Mouse (Mus musculus) hindlimb bud, embryonic 11.5 days (tissue): ENCODE measurements at regions not wholly inside any gene's neighbourhood (a gene's known extent, or its start where the extent isn't known, plus 50 kb on each side); places are given as distances from the start of the nearest gene placed in this dataset.
"Not testable (repeated sequence)": the region's sequence is repeated elsewhere in the genome, so short reads cannot be mapped to it uniquely, and the experiment has no call there.

Source experiments
- DNase-seq: peaks from one replicate; pipeline ENCODE4 v3.0.0-alpha.2; 2012; ENCODE audit warnings: low read depth, low spot score; ENCODE audit errors: extremely low spot score

DNA sequence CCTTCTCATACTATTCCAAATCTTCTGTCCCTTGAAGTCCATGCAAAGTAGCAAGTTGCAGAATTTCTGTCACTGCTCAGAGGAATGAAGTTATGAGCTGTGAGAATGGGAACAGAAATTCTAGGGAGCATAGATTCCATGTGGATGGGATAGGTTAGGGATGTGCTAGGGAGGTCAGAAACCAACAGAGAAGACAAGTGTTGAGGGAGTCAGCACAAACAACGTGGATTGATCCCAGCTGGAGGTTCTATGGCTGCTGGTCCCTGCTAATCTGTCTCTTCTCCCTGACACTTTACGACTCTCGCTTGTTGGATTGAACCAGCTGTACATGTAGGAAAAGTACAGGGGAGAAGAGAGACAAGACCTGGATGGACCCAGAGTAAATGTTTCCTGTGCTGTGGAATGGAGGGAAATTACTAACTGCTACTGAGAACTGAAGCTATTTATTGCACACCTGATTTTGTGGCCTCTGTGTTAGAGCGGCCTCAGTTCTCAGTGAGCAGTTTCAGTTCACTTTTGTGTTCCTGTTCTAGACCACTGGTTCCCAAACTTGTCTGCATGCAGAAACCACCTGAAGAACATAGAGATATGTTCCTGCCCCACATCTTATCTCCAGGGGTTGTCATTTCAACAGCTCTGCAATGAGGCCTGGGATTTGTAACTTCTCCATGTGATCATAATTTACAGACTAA, 151.0 kb downstream of the Ube2e3 start:
- no peak for DNase-seq

DNA sequence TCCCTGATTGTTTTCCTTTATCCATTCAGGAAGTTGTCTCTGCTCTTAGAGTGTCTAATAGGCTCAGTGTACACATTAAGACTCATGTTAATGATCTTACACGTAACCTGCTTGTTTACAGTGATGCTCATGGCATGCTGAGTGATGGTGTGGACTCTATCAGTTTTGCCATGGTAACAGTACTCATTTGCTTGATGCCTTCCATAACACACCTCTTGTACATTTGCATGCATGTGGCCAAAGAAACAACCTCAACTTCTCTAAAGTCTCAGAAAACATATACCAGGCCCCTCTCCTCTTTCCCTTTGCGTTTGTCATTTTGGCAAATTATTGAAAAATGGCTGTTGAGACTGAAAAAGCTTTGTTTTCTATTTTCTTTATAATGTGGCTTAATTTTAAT, 155.0 kb downstream of the Ube2e3 start:
- DNase-seq: no peak

DNA sequence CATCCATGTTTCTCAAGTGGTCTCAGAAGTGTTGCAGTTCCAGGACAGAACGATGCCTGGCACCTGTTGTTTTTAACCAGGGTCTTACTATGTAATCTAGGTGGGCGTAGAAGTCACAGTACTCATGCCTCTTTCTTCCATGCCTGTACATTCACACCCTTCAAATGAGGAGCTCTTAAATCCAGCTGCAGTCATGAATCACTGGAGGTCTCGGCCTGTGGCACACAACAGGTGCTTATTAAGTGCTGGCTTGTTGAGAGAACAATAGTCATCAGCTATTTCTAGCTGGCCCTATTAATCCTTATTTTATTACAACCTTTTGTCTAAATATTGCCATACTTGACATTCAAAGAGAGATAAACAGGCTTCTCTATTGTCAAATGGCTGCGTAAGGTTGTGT, 157.8 kb downstream of the Ube2e3 start:
- no peak for DNase-seq

DNA sequence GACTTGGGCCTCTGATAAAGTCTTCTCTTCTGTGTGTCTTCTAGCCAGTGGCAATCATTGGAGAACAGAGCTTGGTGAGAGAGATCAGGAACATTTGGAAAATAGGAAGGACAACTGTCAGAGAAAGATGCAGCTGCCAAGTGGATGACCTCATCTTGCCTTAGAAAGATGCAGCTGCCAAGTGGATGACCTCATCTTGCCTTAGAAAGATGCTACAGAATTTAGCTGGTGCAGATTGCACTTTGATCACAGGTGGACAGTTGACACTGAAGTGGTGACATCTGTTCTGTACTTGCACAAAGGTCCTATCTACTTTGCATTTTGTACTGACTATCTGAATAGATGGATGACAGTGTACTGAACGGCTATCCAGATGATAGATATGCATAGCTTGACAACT, 163.1 kb downstream of the Ube2e3 start:
- DNase-seq: no peak

DNA sequence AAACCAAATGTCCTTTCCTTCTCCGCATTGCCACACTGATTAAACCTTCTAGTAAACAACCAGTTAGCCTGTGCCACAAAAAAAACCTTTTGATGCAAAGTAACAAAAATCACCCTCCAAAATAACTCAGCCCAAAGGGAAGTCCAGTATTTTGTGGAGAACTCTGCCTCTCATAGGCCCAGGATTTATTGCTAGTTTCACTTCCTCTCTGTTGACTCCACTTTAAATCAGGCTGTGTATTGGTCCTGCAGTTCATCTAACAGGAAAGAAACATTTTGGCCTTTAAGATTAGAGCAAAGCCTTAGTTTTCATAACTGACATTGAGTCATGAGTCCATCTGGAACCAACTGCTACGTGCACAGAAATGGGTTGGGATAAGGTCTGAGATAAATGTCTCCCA, 168.4 kb downstream of the Ube2e3 start:
- DNase-seq: no peak

DNA sequence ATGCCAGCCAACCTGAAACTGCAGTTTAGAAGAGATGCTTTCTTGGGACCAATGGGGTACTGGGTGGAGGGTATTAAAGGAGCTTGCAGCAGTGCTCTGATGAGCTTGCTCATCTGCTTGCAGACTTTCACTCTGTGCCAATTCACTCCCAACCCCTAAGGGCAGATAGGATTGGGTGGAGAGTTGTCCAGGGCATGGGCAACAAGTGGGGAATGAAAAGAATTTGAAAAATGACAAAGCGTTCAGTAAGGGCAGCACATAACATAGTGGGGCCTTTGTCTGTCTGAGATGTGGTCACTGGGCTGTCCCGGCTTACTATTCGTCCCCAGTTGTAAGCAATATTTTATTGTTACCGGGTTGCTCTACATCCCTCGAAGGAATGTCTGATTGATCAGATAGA, 170.7 kb downstream of the Ube2e3 start:
- no peak for DNase-seq

DNA sequence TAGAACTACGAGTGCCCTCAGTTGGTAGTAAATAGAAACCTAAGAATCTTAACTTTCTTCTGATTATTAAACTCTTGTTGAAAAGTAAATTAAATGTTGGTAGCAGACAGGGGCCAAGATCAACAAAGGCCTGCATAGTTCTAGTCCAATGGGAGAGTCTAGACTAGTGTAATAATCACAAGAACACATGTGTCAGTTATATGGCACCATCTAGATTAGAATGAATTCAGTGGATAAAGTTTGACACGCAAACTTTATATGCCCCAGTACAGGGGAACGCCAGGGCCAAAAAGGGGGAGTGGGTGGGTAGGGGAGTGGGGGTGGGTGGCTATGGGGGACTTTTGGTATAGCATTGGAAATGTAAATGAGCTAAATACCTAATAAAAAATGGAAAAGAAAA, 176.9 kb downstream of the Ube2e3 start:
- DNase-seq: not testable (repeated sequence)

DNA sequence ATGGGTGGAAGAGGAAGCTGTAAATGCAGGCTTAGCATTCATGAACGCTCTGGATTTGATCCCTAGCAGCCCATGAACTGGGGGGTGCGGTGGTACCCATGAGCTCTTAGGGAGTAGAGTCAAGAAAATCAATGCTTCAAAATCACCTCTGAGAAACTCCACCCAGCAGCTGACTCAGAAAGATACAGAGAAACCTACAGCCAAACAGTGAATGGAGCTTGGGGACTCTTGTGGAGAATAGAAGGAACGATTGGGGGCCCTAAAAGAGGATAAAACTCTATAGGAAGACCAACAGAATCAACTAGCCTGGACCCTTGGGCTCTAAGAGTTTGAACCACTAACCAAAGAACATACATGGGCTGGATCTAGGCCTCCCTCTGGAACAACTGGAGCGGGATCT, 177.6 kb downstream of the Ube2e3 start:
- DNase-seq: no peak

DNA sequence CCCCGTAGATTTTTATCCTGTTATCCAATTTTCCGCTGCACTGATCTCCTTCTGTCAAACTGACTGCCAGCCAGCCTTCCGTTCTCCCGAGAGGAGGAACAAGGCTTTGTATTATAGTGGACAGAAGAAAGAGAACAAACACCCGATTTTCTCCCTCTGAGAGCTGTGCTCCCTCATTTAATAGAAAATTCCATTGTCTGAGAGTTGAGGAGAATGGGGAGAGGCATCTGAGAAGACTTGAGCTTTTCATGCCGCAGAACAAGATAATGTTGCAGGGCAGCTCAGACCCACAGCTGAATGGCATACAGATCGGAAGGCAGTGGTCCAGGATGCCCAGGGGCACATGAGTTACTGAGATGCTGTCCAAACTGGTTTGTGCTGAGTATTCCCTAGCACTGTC, 180.1 kb downstream of the Ube2e3 start:
- no peak for DNase-seq

DNA sequence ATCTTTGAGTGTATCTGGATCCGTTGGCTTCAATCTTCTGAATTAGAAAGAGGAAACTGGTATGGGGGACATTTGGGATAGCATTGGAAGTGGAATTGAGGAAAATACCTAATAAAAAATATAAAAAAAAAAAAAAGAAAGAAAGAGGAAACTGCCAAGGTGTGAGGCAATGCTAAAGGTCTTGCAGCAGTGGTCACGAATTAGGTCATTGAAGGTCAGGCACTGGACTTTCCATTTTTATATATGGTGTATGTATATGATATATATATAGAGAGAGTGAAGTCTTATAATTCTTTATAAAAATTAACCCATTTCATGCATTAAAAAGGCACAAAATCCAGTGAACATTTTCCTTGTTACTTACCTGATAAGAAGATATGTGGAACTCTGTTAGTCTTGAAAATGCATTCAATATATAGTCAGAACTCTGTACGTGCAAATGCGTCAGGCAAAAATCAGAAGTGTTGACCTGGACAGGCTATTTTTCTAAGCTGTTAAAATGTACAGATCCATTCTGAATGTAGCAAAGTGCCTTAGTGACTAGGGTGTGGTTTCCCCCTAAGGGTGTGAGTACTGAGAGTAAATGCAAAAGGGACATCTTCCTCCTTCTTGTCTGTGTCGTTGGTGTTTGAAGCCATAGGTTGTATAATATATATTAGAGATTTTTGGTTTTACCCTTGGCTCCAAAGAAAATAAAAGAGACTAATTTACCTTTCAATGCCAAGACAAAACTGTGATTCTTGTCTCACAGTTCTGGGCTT, 181.0 kb downstream of the Ube2e3 start:
- DNase-seq: no peak

DNA sequence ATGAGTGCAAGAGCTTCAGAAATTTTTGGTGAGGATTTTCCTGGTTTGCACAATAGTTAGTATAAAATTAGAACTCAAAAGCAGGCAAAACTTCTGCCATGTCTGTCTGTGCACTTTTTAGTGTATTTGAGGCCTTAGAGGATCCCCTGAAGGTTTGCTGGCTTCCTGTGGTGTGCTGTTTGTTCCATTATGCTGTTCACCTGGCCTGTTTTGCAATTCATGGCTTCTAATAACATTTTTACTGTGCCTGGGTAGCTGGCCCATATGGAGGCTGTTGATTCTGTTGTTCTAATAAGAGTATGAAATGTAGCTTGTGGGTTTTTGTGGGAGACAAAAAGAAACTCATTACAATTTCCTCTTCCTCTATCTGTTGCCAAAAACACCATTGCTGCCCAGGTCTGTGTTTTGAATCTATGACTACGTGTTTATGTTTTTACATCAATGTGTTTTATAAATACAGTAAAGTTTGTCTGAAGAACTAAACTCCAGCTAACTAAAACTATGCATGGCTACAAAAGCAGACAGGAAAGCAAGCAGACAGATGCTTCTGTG, 182.6 kb downstream of the Ube2e3 start:
- DNase-seq: no peak

DNA sequence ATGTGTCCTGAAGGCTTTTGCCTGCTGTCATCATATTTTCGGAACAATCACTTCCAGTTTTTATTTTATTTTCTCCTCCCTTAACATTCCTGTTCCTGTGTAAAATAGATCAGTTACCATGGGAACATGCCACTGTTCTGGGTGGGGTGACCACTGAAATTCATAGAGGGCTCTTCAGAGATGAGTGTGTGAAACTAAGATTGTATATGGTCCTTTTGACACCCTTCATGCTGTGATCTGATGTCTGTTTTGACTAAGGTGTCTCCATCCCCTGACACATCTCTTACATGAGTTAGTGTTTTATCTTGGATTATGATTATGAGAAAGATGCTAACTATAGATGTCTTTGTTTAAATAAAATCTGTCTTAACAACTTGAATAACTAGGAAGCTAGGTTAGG, 184.3 kb downstream of the Ube2e3 start:
- no peak for DNase-seq

DNA sequence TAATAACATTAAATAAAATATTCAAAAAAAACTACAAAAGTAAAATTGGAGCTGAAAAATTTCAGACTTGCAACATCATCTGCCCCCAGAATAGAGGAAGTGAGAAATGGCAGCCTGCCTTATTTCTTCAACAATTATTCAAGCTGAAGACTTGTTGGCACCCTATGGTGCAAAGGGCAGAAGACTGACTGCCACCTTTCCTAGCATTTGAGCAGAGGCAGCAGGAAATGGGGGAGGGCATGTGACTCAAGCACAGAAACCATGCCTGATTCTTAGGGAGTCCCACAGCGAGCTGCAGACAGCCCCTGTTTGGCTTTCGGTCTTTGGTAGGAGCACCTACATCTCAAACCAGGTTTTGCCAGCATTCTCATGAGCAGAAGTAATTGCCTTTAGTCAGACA, 188.2 kb downstream of the Ube2e3 start:
- no peak for DNase-seq

DNA sequence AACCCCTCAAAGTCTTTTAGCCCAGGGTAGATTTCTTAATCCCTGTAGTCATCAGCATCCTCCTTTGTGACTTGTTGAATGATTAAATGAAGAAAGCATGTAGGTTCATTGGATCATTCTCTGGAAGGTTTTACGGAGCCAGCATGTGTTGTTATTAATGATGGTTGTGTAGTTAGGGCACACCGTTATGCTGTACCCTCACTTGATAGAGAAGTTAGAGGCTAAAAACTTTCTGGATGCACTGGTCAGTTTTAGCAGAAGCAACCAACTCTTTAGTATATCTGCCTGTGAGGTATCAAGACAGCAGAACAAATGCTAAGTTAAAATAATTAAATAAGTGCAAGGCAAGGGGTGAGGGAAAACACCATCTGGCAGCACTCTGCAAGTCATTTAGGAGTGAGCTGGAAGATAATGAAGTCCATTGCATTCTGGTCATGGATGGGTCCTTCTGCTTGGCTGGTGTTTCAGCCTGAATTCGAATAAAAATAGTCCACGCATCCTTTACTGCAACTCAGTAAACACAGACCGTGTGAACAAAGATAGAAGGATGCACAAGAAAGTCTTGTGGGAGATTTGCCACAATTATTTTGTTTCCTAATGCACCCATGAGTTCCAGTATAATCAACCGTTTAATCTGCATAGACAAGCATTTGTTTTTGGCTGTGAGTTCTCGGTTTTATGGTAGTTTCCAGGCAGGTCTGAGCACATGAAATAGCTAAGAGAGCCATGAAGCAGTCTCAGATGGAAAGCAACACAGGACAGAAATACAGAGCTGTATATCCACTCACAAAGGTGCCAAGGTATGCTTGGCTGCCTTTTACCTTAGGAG, 191.4 kb downstream of the Ube2e3 start:
- DNase-seq: no peak

DNA sequence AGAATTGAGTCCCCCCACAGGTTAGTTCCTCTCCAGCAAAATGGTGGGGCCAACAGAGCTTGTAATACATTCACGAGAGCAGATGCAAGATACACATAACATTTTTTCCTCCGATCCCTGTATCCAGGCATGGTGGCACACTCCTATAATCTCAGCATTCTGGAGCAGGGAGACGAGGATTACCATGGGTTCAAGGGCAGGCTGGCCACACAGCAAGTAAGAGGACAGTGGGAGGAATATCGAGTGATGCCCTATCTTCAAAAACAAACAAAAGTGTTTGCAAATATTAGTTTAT, 192.0 kb downstream of the Ube2e3 start:
- no peak for DNase-seq

DNA sequence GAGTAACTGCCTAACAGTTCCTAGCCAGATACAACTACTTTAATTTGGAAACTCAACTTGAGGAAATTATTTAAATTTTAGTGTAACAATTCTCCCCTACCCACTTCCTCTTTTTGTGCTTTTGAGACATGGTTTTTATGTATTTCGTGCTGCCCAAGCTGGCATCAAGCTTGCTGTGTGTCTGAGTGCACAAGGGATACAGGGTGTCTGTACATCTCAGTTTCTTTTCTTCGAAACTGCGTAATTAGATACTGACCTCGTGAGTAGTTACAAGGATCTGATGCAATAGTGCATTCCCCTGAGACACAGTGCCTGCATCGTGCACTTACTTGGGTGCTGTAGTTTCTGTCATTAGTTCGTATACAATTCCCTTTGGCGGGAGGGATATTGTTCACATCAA, 192.4 kb downstream of the Ube2e3 start:
- DNase-seq: no peak

DNA sequence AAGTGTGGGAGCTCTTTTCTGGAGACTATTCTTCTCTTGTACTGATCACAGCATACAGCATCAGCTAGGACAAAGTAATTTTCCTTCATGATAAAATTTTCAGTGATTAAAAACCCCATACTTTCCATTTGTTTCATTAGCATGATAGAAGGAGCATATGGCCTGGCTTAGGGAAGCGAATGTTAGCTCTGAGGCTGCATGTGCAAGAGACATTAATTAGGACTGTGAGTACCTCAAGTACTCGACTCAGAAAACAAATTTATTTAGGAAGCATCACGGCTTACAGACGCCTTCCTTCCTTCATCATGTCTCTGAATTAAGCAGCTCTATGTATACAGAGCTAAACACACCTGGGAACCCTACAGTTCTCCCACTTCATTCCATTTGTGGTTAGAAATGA, 193.6 kb upstream of the Itga4 start:
- DNase-seq: no peak

DNA sequence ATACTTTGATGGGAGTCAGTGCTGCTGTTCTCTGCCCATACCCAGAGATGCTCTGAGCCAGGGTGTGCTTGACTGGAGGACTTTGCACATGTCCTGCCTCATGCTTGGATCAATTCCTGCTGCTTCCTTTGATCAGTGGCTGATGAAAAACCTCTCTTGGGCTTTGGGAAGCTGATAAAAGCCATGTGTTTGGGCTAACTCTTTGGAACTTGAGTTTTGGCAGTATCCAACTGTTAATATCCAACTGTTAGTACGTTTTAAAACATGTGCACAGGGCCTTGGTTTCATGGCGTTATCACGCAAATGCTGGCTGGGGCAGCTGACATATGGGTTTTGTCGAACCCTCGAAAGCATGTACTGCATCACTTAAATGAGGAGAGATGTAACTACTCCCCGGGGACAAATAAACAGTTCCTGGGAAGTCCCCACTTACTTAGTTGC, 193.0 kb upstream of the Itga4 start:
- no peak for DNase-seq

DNA sequence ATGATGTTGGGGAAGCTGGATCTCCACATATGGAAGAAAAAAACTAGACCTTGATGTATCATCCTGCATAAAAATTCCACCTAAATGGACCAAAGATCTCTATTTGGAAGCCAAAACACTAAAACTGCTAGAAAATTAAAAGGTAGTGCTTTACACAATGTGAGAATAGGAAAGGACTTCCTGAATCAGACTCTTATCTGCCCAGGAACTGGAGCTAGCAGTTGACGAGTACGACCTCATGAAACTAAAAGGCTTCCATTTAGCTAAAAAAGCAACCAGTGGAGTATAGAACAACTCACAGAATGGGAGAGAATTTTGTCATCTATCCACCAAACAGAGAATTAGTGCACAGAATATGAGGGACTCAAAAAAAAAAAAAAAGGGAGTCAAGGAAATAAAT, 191.6 kb upstream of the Itga4 start:
- no peak for DNase-seq

DNA sequence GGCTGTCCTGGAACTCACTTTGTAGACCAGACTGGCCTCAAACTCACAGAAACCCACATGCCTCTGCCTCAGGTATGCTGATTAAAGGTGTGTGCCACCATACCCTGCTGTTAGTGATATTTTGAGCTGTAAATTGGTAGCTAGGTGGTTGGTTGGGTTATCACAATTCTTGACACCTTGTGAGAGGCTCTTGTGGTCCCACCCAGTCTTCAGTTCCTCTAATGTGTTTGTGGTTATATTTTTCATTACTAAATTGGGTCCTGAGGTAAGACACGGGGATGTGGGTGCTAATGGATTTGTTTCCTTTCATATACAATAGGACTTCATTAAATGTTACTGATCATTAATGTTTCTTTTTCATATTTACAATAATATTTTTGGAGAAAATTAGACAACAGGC, 189.9 kb upstream of the Itga4 start:
- no peak for DNase-seq

DNA sequence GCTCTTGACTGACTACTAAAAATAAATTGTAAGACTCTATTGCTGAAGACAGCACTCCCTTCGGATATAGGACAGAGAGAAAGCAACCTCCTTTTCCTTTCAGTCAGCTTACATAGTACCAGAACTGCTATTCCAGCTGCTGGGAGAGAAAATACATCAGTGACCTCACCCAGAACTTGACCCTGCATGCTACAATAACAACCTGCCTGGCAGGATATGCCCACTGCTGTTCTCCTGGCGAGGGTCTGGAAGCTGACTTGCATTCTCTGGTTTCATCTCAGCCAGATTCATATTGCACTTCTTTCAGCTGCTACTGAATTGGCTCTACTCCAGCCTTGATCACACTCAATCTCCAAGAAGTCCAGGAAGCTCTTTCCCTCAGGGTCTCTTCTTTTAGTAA, 179.1 kb upstream of the Itga4 start:
- no peak for DNase-seq
